Mouse (Mus musculus) brain, adult 2 months (tissue): ENCODE measurements at regions not wholly inside any gene's neighbourhood (a gene's known extent, or its start where the extent isn't known, plus 50 kb on each side); places are given as distances from the start of the nearest gene placed in this dataset.
"Not testable (repeated sequence)": the region's sequence is repeated elsewhere in the genome, so short reads cannot be mapped to it uniquely, and the experiment has no call there.

Experiments
- DNase-seq: peaks from one replicate; pipeline ENCODE4 v3.0.0; 2011; ENCODE audit warnings: low read depth, low spot score

- peak; percentile 95 for DNase-seq
These were observed 209.2 kb downstream of the Cd47 start for GRCm38 (mm10) chr16:50009542-50009941.

GRCm38 (mm10) chr16:50010074-50010473 lies 209.7 kb downstream of the Cd47 start:
- DNase-seq: peak; percentile 69

GRCm38 (mm10) chr16:50010532-50010971 lies 210.2 kb downstream of the Cd47 start:
- DNase-seq: peak; percentile 94

DNA sequence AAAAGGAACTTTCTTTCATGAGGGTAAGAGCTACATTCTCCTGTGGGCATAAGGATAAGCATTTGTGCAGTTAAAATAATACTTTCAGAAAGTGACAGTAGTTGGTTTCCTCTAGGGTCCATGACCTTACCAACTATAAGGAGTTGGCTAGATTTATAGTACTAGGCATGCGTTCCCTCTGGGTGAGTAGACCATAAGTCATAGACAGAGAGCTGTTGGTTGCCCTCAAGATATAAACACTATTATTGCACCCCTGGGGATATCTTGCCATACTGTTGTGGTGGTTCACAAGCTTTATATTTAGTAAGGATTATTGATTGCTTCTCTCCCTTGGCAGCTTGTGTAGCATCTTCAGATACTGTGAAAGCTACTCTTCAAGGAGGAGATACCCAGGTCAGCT lies 223.6 kb downstream of the Cd47 start:
- DNase-seq: no peak

GRCm38 (mm10) chr16:50026100-50026884 lies 226.0 kb downstream of the Cd47 start:
- no peak for DNase-seq

DNA sequence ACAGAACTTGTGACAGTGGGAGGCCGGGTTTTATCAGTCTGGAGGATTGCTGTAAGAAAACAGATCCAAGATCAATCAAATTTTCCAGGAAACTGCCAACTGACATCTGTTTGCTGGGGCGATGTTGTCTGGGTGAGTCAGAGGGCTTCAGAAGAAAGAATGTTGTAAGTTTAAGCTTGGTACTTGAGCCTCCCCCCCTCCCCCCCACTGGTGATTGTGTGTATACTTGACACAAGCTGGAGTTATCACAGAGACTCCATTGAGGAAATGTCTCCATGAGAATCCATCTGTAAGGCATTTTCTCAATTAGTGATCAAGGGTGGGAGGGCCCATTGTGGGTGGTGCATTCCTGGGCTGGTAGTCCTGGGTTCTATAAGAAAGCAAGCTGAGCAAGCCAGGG lies 226.9 kb downstream of the Cd47 start:
- DNase-seq: peak; percentile 39

- DNase-seq: no peak
These were observed 229.4 kb downstream of the Cd47 start for GRCm38 (mm10) chr16:50029711-50030110.

DNA sequence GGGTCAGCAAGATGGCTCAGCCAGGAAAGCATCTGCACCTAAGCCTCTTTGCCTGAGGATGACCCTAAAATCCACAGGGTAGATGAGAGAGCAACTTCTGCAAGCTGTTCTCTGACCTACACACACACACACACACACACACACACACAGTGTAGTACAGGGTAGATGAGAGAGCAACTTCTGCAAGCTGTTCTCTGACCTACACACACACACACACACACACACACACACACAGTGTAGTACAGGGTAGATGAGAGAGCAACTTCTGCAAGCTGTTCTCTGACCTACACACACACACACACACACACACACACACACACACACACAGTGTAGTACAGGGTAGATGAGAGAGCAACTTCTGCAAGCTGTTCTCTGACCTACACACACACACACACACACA lies 230.0 kb downstream of the Cd47 start:
- not testable (repeated sequence) for DNase-seq

GRCm38 (mm10) chr16:50030905-50031369 lies 230.6 kb downstream of the Cd47 start:
- peak; percentile 19 for DNase-seq

DNA sequence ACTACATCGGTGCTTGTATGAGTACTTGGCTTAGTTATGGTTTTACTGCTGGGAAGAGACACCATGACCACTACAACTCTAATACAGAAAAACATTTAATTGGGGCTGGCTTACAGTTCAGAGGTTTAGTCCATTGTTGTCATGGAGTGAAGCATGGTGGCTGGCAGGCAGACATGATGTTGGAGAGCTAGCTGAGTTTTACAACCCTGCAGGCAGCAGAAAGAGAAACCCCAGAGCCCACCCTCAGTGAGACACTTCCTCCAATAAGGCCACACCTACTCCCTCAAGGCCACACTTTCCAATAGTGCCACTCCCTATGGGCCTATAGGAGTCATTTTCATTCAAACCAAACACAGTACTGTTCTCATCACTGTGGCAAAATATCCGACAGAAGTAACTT lies 232.5 kb downstream of the Cd47 start:
- DNase-seq: no peak

GRCm38 (mm10) chr16:50036296-50036734 lies 236.0 kb downstream of the Cd47 start:
- DNase-seq: peak; percentile 72

- DNase-seq: no peak
These were observed 243.8 kb downstream of the Cd47 start for GRCm38 (mm10) chr16:50044103-50044502.

- peak; percentile 93 for DNase-seq
These were observed 245.5 kb downstream of the Cd47 start for GRCm38 (mm10) chr16:50045552-50046547.

DNA sequence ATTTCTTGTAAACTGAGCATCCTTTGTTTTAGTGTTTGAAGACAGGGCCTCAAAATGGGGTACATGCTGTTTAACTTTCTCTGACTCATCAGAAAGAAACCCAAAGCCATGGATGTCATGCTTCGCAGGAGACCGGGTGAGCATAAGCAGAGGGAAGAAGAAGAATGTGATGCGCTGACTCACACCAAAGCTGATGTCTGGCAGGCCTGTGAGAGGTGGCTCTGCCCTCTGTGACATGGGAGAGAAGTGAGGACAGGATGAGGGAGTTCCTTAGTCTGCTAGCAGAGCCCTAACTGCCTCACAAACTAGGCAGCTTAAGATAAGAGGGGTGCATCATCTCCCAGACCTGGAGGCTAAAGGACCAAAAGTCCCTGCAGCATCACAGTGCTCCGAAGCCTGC lies 263.2 kb downstream of the Cd47 start:
- peak; percentile 39 for DNase-seq

GRCm38 (mm10) chr16:50065336-50066082 lies 265.2 kb downstream of the Cd47 start:
- DNase-seq: peak; percentile 42

DNA sequence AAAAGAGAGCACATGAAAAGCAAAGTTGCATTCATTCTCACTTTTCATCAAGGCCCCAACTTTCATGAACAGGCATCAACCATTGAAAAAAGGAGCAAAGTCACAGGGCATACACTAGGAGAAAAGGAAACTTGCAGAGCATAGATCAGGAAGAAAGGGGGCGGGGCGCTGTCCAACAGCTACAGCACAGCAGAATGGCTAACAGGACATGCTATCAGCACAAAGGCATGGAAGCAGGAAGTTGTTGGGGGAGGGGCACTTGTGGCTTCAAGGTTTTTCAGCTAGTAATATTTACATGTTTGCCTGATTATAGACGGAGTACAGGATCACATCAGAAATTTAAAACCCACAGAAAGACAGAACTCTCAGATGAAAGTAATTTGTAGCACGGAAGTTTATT lies 268.7 kb downstream of the Cd47 start:
- no peak for DNase-seq

DNA sequence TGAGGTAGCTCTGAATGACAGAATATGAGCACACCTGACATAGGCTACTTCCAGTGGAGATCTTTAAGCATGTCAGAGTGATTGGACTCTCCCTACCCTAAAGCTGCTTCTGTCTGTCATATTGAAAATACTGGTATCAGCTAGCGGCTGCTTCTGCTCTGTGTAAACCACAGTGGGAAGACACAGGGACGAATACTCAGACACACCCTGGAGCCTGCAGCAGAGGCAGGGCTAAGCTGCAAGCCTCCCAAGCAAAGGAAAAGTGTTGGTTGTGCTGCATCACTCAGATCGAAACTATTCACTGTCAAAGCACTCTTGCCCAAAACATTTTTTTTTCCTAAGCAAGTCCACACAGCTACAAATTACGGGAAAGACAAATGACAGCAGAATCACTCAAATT lies 270.4 kb downstream of the Cd47 start:
- no peak for DNase-seq

GRCm38 (mm10) chr16:50072853-50073360 lies 272.6 kb downstream of the Cd47 start:
- DNase-seq: no peak

GRCm38 (mm10) chr16:50073979-50074378 lies 273.6 kb downstream of the Cd47 start:
- peak; percentile 29 for DNase-seq

GRCm38 (mm10) chr16:50075641-50076040 lies 275.3 kb downstream of the Cd47 start:
- DNase-seq: peak; percentile 13

GRCm38 (mm10) chr16:50081511-50081910 lies 281.2 kb downstream of the Cd47 start:
- DNase-seq: no peak
